Mouse (Mus musculus) MEL (cell line): ENCODE results near the gene Depp1. TPM values are rescaled to one million over a fixed set of nuclear protein-coding genes. Genes with fewer than 3 reads are reported as not detected.

ENCODE experiments used
- DNase-seq: peaks from one replicate; pipeline ENCODE4 v3.0.0; 2011; ENCODE audit warnings: low read depth, low spot score
- H3K27ac ChIP-seq: 2 replicates; pipeline ENCODE4 v1.5.1; 2012; ENCODE audit warnings: low read depth, mild to moderate bottlenecking, control low read depth, low read length, moderate library complexity; ENCODE audit not compliant: control insufficient read depth
- H3K27me3 ChIP-seq, 2 experiments: fragments of 150-350 bp in 1 of 2; sonication (generic) in 1 of 2; 2 replicates each; pipeline ENCODE4 v1.6.1; 2012; ENCODE audit warnings: low read length in 2 of 2, mild to moderate bottlenecking in 2 of 2, improper control_type of control experiment in 1 of 2, moderate library complexity in 1 of 2; ENCODE audit not compliant: insufficient read depth in 2 of 2, control insufficient read depth in 1 of 2
- H3K36me3 ChIP-seq, 2 experiments: 2 replicates each; pipeline ENCODE4 v1.6.1; 2012 to 2014; ENCODE audit warnings: low read length in 2 of 2, improper control_type of control experiment in 1 of 2, inconsistent platforms in 1 of 2, mild to moderate bottlenecking in 1 of 2; ENCODE audit not compliant: insufficient read depth in 2 of 2, control insufficient read depth in 1 of 2
- H3K4me1 ChIP-seq, 2 experiments: fragments of 150-350 bp in 1 of 2; sonication (generic) in 1 of 2; 2 replicates each; pipeline ENCODE4 v1.6.1; 2012; ENCODE audit warnings: low read length in 2 of 2, improper control_type of control experiment in 1 of 2, mild to moderate bottlenecking in 1 of 2; ENCODE audit not compliant: insufficient read depth in 2 of 2, control insufficient read depth in 1 of 2
- H3K4me3 ChIP-seq, 2 experiments: fragments of 150-350 bp in 1 of 2; sonication (generic) in 1 of 2; 2 replicates each; pipeline ENCODE4 v1.5.1; 2012; ENCODE audit warnings: low read depth in 2 of 2, low read length in 2 of 2, mild to moderate bottlenecking in 2 of 2, moderate library complexity in 2 of 2, control low read depth in 1 of 2, improper control_type of control experiment in 1 of 2; ENCODE audit not compliant: control insufficient read depth in 1 of 2, insufficient read depth in 1 of 2
- H3K79me2 ChIP-seq: 2 replicates; pipeline ENCODE4 v1.6.1; 2012; ENCODE audit warnings: mild to moderate bottlenecking, low read length, moderate library complexity; ENCODE audit not compliant: control insufficient read depth, poor library complexity, insufficient read depth
- H3K9ac ChIP-seq: 2 replicates; pipeline ENCODE4 v1.6.1; 2012; ENCODE audit warnings: low read depth, mild to moderate bottlenecking, control low read depth, low read length, moderate library complexity; ENCODE audit not compliant: control insufficient read depth, poor library complexity, severe bottlenecking
- H3K9me3 ChIP-seq: fragments of 150-350 bp; sonication (generic); replicated peaks from 2 replicates; pipeline ENCODE4 v1.6.1; 2012; ENCODE audit warnings: mild to moderate bottlenecking, low read length, improper control_type of control experiment, moderate library complexity; ENCODE audit not compliant: insufficient read depth
- BHLHE40 ChIP-seq: IDR thresholded peaks from 2 replicates; pipeline ENCODE4 v1.6.1; 2012; ENCODE audit warnings: low read depth, mild to moderate bottlenecking, inconsistent platforms, low read length, improper control_type of control experiment, borderline replicate concordance
- CHD1 ChIP-seq: IDR thresholded peaks from 2 replicates; pipeline ENCODE4 v1.6.1; 2012; ENCODE audit warnings: low read depth, mild to moderate bottlenecking, inconsistent platforms, low read length, improper control_type of control experiment
- ELF1 ChIP-seq: IDR thresholded peaks from 2 replicates; pipeline ENCODE4 v1.6.1; 2014; ENCODE audit warnings: low read depth, mild to moderate bottlenecking, inconsistent platforms, low read length, improper control_type of control experiment, moderate library complexity
- ETS1 ChIP-seq: IDR thresholded peaks from 2 replicates; pipeline ENCODE4 v1.6.1; 2012; ENCODE audit warnings: low read depth, mild to moderate bottlenecking, inconsistent platforms, low read length, improper control_type of control experiment, moderate library complexity
- GABPA ChIP-seq: IDR thresholded peaks from 2 replicates; pipeline ENCODE4 v1.6.1; 2012; ENCODE audit warnings: low read depth, mild to moderate bottlenecking, inconsistent platforms, low read length, improper control_type of control experiment, moderate library complexity
- KAT2A ChIP-seq: conservative IDR thresholded peaks from 2 replicates; pipeline ENCODE4 v1.6.1; 2012; ENCODE audit warnings: low read depth, low read length, improper control_type of control experiment, inconsistent platforms
- MAFK ChIP-seq: IDR thresholded peaks from 2 replicates; pipeline ENCODE4 v1.6.1; 2011; ENCODE audit warnings: low read depth, mild to moderate bottlenecking, low read length, improper control_type of control experiment, borderline replicate concordance
- MAZ ChIP-seq: IDR thresholded peaks from 2 replicates; pipeline ENCODE4 v1.6.1; 2012; ENCODE audit warnings: low read depth, mild to moderate bottlenecking, inconsistent platforms, low read length, improper control_type of control experiment
- MXI1 ChIP-seq: IDR thresholded peaks from 2 replicates; pipeline ENCODE4 v1.6.1; 2011; ENCODE audit warnings: mild to moderate bottlenecking, low read depth, low read length, improper control_type of control experiment
- MYB ChIP-seq: IDR thresholded peaks from 2 replicates; pipeline ENCODE4 v1.6.1; 2011; ENCODE audit warnings: mild to moderate bottlenecking, low read depth, low read length, improper control_type of control experiment
- MYC ChIP-seq: IDR thresholded peaks from 2 replicates; pipeline ENCODE4 v1.6.1; 2011; ENCODE audit warnings: low read depth, mild to moderate bottlenecking, low read length, improper control_type of control experiment, moderate library complexity
- NELFE ChIP-seq: IDR thresholded peaks from 2 replicates; pipeline ENCODE4 v1.6.1; 2011; ENCODE audit warnings: low read depth, low read length, improper control_type of control experiment
- NRF1 ChIP-seq: IDR thresholded peaks from 2 replicates; pipeline ENCODE4 v1.6.1; 2014; ENCODE audit warnings: low read depth, mild to moderate bottlenecking, inconsistent platforms, low read length, improper control_type of control experiment, moderate library complexity; ENCODE audit not compliant: poor library complexity, insufficient read depth, severe bottlenecking
- POLR2A ChIP-seq, 2 experiments: IDR thresholded peaks; 2 replicates each; pipeline ENCODE4 v1.6.1; 2011 to 2012; ENCODE audit warnings: low read length in 2 of 2, mild to moderate bottlenecking in 2 of 2, control low read depth in 1 of 2, improper control_type of control experiment in 1 of 2, low read depth in 1 of 2, moderate library complexity in 1 of 2; ENCODE audit not compliant: control insufficient read depth in 1 of 2, insufficient read depth in 1 of 2, poor library complexity in 1 of 2
- POLR2AphosphoS5 ChIP-seq: IDR thresholded peaks from 2 replicates; pipeline ENCODE4 v1.6.1; 2012; ENCODE audit warnings: low read depth, borderline replicate concordance, mild to moderate bottlenecking, inconsistent platforms, low read length, moderate library complexity, mixed read lengths
- RAD21 ChIP-seq: IDR thresholded peaks from 2 replicates; pipeline ENCODE4 v1.6.1; 2011; ENCODE audit warnings: mild to moderate bottlenecking, low read depth, low read length, improper control_type of control experiment
- TBP ChIP-seq: IDR thresholded peaks from 2 replicates; pipeline ENCODE4 v1.8.0; 2011; ENCODE audit warnings: low read depth, low read length, improper control_type of control experiment
- UBTF ChIP-seq: IDR thresholded peaks from 2 replicates; pipeline ENCODE4 v1.6.1; 2012; ENCODE audit warnings: low read depth, mild to moderate bottlenecking, inconsistent platforms, low read length, improper control_type of control experiment, moderate library complexity, borderline replicate concordance; ENCODE audit not compliant: insufficient read depth
- ZC3H11A ChIP-seq: IDR thresholded peaks from 2 replicates; pipeline ENCODE4 v1.6.1; 2012; ENCODE audit warnings: low read depth, mild to moderate bottlenecking, inconsistent platforms, low read length, improper control_type of control experiment
- ZKSCAN1 ChIP-seq: IDR thresholded peaks from 2 replicates; pipeline ENCODE4 v1.6.1; 2012; ENCODE audit warnings: low read depth, mild to moderate bottlenecking, inconsistent platforms, low read length, improper control_type of control experiment, moderate library complexity
- polyA plus RNA-seq, 2 experiments: library from polyadenylated mRNA; stranded (reverse) in 1 of 2; unstranded in 1 of 2; fragments of >175 nt in 1 of 2; fragments of >200 nt in 1 of 2; gene quantifications; 2 replicates each; pipeline versions ENCODE4 v1.2.1 to v1.2.4; 2012; ENCODE audit warnings: low replicate concordance in 2 of 2, low read depth in 1 of 2; ENCODE audit not compliant: insufficient read length in 2 of 2, insufficient read depth in 1 of 2, missing spikeins in 1 of 2
- total RNA-seq: library from RNA; depleted of rRNA; stranded (reverse); fragments of 300-350 nt; gene quantifications from 2 replicates; pipeline ENCODE4 v1.2.3, GENCODE M21; 2012

Gene Depp1
- total and polyA plus RNA-seq, 3 experiments = not detected

- Histone ChIP-seq H3K27me3 (no peaks in the 10 kb centered on the region), H3K36me3 (no peaks in the 10 kb centered on the region), H3K4me3 (no peak overlapping the region), H3K79me2 (no peaks in the 10 kb centered on the region)
- TF ChIP-seq MAFK = no peak
- no peak for TF ChIP-seq POLR2A (IDR thresholded peaks at IDR 0.05; ENCODE audit: control insufficient read depth in 1 of 2, insufficient read depth in 1 of 2, low read depth in 1 of 2, low read length in 2 of 2, poor library complexity in 1 of 2)
- TF ChIP-seq ETS1 = no peak
- TF ChIP-seq ZKSCAN1 = no peak
- no peak for TF ChIP-seq ZC3H11A
- TF ChIP-seq MYB = no peak
- no peak for TF ChIP-seq GABPA
- TF ChIP-seq UBTF = no peak
- no peak for TF ChIP-seq ELF1
- no peak for TF ChIP-seq MAZ
- no peak for TF ChIP-seq KAT2A
- TF ChIP-seq BHLHE40 = no peak
- TF ChIP-seq RAD21 = no peak
- no peak for TF ChIP-seq POLR2AphosphoS5
- TF ChIP-seq, all 39 proteins: peak for 0
- Histone ChIP-seq H3K27ac (no peak overlapping the region), H3K4me1 (no peaks in the 10 kb centered on the region), H3K9ac (no peak overlapping the region), H3K9me3 (no peaks in the 10 kb centered on the region)
- DNase-seq = no peak
Observed at GRCm38 (mm10) chr6:116666892-116667291, 16.5 kb downstream of the Depp1 start.

GRCm38 (mm10) chr6:116667382-116667781 is 17.0 kb downstream of the Depp1 start:
- H3K36me3 ChIP-seq = no peaks in the 10 kb centered on the region
- no peak for DNase-seq
- H3K9me3 ChIP-seq = no peaks in the 10 kb centered on the region

More at GRCm38 (mm10) chr6:116667382-116667781, 17.0 kb downstream of the Depp1 start:
- H3K27me3 ChIP-seq = no peaks in the 10 kb centered on the region
- no peak for TF ChIP-seq ZC3H11A
- TF ChIP-seq GABPA = no peak
- TF ChIP-seq UBTF = no peak
- no peak for TF ChIP-seq POLR2A (IDR thresholded peaks at IDR 0.05; ENCODE audit: control insufficient read depth in 1 of 2, insufficient read depth in 1 of 2, low read depth in 1 of 2, low read length in 2 of 2, poor library complexity in 1 of 2)
- TF ChIP-seq MYC = no peak
- no peak for TF ChIP-seq CHD1
- no peak for TF ChIP-seq MXI1
- no peak for TF ChIP-seq NELFE
- TF ChIP-seq NRF1 = no peak
- TF ChIP-seq TBP = no peak
- no peak for TF ChIP-seq MYB
- no peak for TF ChIP-seq BHLHE40
- TF ChIP-seq ZKSCAN1 = no peak
- no peak overlapping the region for H3K4me3 ChIP-seq
- no peaks in the 10 kb centered on the region for H3K79me2 ChIP-seq
- no peak overlapping the region for H3K9ac ChIP-seq
- H3K4me1 ChIP-seq = no peaks in the 10 kb centered on the region
- no peak overlapping the region for H3K27ac ChIP-seq
